Mouse (Mus musculus) CD4-positive, CD25-positive, alpha-beta regulatory T cell, adult 2 months (primary cell): ENCODE results near the gene Doc2a.
"Not testable (repeated sequence)": the region's sequence is repeated elsewhere in the genome, so short reads cannot be mapped to it uniquely, and the experiment has no call there.

Experiments
- DNase-seq: peaks from one replicate; pipeline ENCODE4 v3.0.0-alpha.2; 2012; ENCODE audit warnings: low read depth, low spot score

The Doc2a gene

DNA sequence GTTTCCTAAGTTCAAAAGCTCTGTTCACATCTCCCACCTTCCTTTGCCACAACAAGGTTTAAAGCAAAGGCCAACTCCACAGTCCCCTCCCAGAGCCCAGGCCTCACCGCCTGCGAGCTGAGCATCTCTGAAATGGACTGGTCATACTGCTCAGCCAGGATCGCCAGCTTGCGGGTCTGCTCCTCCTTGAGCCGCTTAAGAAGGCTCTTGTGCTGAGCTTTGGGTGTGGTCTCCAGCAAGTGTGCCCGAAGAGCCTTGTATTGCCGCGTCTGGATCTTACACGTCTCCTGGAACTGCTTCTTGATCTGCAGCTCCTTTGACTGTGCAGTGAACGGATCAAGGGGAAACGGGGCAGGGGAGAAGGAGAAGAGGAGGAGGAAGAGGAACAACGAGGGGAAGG is 20.8 kb downstream of the Doc2a start:
- no peak for DNase-seq

DNA sequence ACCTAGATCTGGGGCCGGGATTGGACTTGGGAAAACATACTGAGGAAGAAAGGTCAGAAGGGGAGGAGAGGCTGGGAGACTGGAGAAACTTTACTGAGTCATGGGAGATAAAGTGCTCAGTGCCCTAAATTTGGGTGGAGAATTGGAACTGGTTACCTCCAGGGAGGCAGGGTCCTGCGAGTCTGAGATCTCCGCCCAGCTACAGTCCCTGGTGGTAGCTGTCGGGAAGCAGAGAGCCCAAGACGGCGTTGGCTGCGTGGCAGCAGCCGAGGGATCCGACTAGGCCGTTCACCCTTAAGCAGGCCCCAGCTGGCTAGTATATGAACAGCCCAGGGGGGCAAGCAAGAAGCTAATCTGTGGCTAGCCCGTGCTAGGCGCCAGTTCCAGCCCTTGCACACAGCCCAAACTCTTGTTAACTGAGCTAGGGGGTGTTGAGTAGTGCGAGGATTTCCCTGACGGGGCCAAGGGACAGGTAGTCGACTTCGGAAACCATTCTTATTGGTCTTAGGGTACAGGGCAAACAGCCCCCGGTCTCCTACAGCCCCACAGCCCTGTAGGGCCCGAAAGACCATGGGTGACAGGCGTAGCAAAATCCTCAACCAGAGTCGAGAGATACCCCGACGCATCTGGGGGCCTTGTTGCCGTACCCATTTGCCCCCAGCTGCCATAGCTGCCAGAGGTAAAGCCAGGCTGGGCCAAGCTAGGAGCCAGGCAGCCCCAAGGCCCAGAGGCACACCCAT is 22.7 kb downstream of the Doc2a start:
- no peak for DNase-seq

DNA sequence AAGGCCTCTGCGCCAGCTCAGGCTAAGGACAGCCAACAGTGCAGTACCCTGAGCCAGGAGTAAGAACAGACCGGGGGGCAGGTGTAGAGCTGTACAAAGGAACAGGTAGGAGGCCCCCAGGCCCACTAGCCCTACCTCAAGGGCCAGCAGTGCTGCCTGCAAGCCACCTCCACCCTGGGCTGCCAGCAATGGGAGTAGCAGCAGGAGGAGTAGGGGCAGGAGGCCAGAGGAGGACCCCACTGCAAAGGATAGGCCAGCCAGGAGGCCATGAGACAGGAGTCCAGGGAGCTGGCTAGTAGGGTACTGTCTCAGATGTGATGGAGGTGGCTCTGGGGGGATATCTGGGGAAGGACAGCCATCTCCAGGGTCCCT is 23.3 kb downstream of the Doc2a start:
- no peak for DNase-seq

DNA sequence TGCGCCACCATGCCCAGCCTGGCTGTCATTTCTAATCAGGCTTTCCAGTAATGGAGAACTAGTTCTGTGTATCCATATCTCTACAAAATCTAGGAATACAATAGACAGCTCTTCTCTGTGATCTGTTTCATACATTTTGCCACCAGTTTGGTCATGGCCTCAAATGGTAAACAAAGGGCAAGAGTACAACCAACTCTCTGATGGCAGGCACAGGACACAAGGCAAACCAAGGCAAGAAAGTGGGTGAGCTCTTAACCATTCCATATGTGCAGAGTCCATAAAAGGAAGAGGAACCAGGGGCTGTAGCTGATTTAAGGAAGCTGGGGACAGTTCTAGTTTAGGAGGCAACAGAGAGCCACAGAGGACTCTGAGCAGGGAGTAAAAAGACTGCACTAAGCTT is 30.0 kb downstream of the Doc2a start:
- no peak for DNase-seq

DNA sequence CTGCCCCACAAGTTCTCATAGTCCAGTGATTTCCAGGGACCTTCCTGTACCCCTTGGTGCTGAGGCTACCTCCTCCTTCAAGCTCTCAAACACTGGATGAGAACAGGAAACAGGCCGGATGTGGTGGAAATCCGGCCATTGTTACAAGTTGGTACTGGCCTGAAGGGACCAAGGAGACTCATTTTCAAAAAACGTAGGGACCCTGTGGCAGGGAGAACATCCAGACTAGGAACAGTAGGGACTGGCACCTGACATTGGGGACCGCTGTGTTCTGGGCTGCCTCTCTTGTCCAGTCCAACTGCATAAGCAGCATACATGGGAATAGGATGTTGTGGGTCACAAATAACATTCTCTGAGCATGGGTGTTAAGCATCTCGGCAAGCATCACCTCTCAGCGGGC is 33.8 kb downstream of the Doc2a start:
- DNase-seq: no peak

DNA sequence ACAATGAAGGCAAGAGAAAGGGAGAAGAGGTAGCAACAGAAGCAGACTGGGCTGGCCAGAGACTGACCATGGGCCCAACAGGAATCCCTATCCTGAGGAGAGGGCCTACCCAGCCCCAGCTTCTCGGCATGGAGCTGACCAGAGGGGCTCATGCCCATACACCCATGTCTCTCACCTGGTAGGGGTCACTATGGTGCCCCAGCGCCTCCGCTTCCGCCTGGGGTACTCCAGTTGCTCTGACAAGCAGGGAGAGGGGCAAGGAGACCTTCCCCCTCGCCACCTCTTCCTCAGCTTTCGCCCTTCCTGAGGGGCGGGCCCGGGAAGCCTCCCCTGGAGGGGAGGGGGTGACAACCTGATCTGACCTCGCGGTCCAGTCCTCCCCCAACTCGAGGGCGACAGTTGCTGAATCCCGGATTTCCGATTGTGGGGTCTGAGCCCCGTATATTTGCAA is 36.5 kb downstream of the Doc2a start:
- no peak for DNase-seq

DNA sequence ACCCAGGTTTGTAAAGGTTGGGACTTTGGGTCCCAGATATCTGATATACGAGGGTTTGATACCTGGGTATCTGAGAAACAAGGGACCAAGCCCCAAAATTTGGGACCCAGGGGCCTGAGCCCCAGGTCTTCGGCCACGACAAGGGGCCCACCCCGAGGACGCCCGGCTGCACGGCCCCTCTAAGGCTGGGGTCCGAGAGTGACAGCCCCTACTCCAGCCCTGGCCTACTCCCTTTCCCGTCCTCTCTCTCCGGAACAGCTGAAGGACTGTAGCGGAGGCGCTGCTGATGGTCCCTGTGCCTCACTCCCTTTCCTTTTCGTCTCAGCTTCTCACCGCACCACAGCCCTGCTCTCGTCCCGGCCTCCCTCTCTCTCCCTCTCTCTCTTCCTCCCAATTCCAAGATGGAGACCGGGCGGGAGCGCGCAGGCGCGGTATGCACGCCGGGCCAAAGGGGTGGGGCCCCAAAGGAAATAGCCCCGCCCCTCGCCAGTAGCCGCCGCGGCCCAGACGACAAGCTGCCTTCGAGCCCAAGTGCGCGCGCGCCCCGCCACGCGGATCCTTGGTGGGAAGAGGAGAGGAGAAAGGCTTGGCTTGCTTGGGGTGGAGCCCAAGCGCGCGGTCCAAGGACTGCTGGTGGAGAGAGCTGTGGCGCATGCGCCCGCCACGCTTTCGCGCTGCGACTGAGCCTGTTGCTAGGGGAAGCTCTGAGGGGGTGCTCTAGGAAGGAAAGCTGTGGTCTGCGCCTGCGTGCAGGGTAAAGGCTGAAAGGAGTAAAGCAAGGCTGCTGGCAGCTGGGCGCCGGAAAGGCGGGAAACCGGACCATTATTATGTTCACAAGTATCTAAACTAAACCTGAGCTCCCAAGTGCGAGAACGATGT is 37.3 kb downstream of the Doc2a start, which contains the start of gene Taok2:
Gene Taok2 (minus strand): TSS at position 418 of the 879 bp plus-strand sequence.
- peak; percentile 95 for DNase-seq

DNA sequence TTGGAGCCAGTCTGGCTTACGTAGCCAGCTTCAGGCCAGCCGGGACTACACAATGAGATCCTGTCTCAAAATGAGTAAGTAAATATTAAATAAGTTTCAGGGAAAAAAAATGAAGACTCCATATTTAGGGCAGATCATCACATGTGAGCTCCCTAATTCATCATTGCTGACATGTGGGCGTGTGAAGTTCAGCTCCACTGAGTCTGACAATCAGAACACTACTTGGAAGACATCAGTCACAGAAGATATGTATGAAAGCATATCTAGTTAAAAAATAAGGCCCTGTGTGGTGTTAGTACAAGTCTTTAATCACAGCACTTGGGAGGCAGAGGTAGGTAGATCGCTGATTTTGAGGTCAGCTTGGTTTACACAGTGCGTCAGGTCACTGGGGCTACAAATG is 40.1 kb downstream of the Doc2a start:
- no peak for DNase-seq

DNA sequence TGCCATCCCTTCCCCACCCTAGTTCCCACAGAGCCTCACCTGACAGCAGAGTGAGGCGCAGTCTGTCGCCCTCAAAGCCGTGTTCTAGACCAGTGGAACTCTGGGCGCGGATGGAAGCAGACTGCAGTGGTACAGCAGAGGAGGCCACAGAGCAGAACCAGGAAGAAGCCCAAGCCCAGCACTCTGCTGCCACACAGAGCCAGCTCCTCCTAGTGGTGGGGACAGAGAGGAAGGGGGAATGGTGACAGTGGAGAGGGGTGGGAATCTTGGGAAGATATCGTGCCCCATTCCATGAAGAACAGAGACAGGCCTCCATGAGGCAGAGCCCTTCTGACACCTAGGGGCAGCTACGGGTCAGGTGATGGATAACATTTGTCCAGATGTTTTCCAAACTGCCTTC is 41.6 kb downstream of the Doc2a start:
- DNase-seq: peak; percentile 27

DNA sequence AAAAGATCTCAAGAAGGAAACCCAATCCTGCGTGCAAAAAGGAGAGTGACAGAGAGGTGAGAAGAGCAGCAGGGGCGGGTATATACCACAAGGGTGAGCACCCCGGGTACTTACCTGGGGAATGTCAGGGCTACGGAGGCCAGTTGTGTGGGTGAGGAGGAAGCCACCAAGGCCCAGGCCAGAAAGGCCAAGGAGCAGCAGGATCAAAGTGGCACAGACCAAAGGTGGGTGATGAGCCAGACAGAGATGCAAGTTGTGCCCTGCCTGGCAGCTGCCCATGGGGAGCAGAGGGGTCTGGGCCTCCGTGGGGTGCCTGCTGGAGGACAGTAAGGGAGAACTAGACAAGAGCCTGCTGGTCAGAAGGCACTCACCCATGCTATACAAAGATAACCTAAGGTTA is 49.7 kb downstream of the Doc2a start:
- no peak for DNase-seq

DNA sequence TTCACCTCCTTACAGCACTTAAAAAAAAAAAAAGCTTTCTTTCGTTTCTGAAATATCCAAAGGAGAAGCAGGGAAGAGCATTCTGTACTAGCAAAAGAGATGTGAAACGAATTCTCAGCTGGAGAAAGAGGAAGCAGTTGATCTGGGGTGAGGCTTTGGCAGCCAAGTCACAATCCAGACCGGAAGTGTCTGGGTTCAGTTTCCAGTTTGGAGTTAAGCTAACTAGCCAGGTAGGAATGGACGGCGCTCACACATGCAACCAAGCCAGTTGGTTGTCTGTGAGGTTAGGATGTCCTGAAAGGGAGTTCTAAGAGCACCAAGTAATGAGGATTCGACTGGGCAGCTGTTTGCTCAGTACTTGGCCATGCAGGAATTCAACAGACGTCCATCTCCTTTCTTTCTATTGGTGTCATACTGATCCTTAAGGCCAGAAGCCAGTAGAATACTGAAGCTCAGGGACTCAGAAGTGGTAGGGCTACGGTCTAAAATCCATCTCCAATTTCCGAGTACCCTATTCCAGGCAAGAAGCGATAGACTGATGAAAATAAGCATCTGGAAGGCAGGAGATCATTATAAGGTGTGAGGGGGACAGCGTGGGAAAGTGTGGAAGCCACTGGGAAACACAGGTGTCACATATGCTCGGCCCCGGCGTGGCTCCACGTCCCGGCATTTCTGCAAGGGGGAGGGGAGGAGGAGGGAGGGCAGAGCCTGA is 50.3 kb downstream of the Doc2a start:
- peak; percentile 48 for DNase-seq

DNA sequence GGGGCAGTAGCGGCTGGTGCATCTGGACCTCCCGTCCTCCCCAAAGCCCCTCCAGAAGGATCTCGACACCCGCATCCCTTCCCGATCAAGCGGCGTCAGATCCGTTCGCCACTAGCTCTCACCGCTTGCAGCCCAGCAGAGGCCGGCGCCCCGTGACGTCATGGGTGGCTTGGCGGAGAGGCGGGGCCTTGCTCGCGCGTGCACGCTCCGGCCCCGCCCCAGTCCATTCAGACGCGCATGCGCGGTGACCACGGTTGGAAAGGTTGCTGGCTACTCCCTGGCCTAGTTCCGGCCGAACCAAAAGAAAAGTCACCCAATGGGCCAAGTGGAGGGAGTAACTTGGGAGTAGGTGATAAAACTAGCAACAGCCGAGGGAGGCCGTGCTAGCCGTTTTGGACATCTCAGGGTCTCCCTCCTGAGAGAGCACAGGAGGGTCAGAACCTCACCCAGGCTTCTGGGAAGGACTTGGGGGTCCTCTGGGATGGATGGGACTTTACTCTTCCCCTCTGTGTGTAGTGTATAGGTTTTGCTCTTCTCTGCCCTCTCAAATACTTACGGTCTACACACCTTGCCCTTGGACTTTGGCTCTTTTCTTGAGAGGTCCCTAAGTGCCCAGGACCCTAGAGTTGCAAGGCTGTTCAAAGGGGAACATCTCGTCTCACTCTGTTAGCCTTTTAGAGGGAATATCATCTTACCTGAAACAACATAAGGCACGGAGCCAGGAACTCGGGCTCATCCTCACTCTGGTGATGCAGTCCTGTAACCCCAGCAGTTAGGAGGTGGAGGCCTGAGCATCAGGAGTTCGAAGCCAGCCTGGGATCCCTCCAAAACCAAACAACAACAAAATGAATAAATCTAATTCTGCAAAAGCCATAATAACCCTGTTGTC is 51.1 kb downstream of the Doc2a start:
- peak; percentile 94 for DNase-seq

DNA sequence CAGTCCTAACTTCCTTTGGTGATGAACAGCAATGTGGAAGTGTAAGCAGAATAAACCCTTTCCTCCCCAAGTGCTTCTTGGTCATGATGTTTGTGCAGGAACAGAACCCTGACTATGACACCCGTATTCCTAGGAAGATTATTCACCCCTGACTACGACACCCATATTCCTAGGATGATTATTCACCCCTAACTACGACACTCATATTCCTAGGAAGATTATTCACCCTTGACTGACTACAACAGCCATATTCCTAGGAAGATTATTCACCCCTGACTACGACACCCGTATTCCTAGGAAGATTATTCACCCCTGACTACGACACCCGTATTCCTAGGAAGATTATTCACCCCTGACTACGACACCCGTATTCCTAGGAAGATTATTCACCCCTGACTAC is 52.6 kb downstream of the Doc2a start:
- not testable (repeated sequence) for DNase-seq
